Mouse (Mus musculus) intestine, postnatal 0 days (tissue): ENCODE results near the gene Cblc. TPM values are rescaled to one million over a fixed set of nuclear protein-coding genes. Genes with fewer than 3 reads are reported as not detected.
"Not testable (repeated sequence)": the region's sequence is repeated elsewhere in the genome, so short reads cannot be mapped to it uniquely, and the experiment has no call there.

Source experiments
- ATAC-seq: fragments of 200-750 bp; cut with Nextera tagmentation; 2 replicates; pipeline ENCODE4 v1.8.0; 2017; ENCODE audit warnings: mild to moderate bottlenecking, moderate TSS enrichment, moderate library complexity
- H3K27ac ChIP-seq: fragments of 300-500 bp; sonication (generic); 2 replicates; pipeline ENCODE4 v1.5.1; 2014; ENCODE audit warnings: mild to moderate bottlenecking, low read depth, low read length, moderate library complexity
- H3K27me3 ChIP-seq: fragments of 300-500 bp; sonication (generic); replicated peaks from 2 replicates; pipeline ENCODE4 v1.6.1; 2014; ENCODE audit warnings: low read length, mixed read lengths; ENCODE audit not compliant: control insufficient read depth, insufficient read depth
- H3K36me3 ChIP-seq: fragments of 300-500 bp; sonication (generic); 2 replicates; pipeline ENCODE4 v1.6.1; 2014; ENCODE audit warnings: mild to moderate bottlenecking, moderate library complexity; ENCODE audit not compliant: control insufficient read depth, insufficient read depth
- H3K4me1 ChIP-seq: fragments of 300-500 bp; sonication (generic); replicated peaks from 2 replicates; pipeline ENCODE4 v1.6.1; 2014; ENCODE audit warnings: antibody characterized with exemption, low read length, mixed read lengths; ENCODE audit not compliant: control insufficient read depth, insufficient read depth
- H3K4me2 ChIP-seq: fragments of 300-500 bp; sonication (generic); replicated peaks from 2 replicates; pipeline ENCODE4 v1.6.1; 2014; ENCODE audit warnings: low read depth, mild to moderate bottlenecking, moderate library complexity
- H3K4me3 ChIP-seq: fragments of 300-500 bp; sonication (generic); 2 replicates; pipeline ENCODE4 v1.5.1; 2014; ENCODE audit warnings: low read depth, low read length
- H3K9ac ChIP-seq: fragments of 300-500 bp; sonication (generic); 2 replicates; pipeline ENCODE4 v1.6.1; 2014; ENCODE audit warnings: mild to moderate bottlenecking, low read depth, low read length
- H3K9me3 ChIP-seq: fragments of 300-500 bp; sonication (generic); 2 replicates; pipeline ENCODE4 v1.6.1; 2016; ENCODE audit warnings: mixed run types; ENCODE audit not compliant: control insufficient read depth
- CTCF ChIP-seq: sonication (generic); IDR thresholded peaks from 2 replicates; pipeline ENCODE4 v1.5.1; 2016; ENCODE audit warnings: low read depth, mild to moderate bottlenecking, control low read depth, antibody characterized with exemption, moderate library complexity
- WGBS: fragments of 180-500 bp; shearing (Covaris S2); extraction: QIAGEN DNeasy Blood & Tissue Kit; methylation state at CpG from one replicate; pipeline ENCODE4 v1.1.7; 2014; 5-methylcytosine and 5-hydroxymethylcytosine counted together
- polyA plus RNA-seq: library from polyadenylated mRNA; unstranded; fragments of >200 nt; fragmentation: Nextera tagmentation; extraction: Ambion mirVana; gene quantifications from 2 replicates; pipeline ENCODE4 v1.2.1, GENCODE M21; 2015

The Cblc gene
- polyA plus RNA-seq, 1 experiment from 2014 or later, result 54.8 TPM

GRCm38 (mm10) chr7:19806356-19806969 lies 9.9 kb upstream of the Cblc start:
- H3K36me3 ChIP-seq, result peaks cover 25% of the 10 kb centered on the region
- no peaks in the 10 kb centered on the region for H3K4me1 ChIP-seq
- no peak overlapping the region for H3K4me3 ChIP-seq
- 0 out of 2 replicates have a peak, but pooled peaks cover 3% of the 10 kb centered on the region for H3K9me3 ChIP-seq
- no peak overlapping the region for H3K9ac ChIP-seq
- no peak overlapping the region for H3K27ac ChIP-seq
- no peak for ATAC-seq
- no peaks in the 10 kb centered on the region for H3K27me3 ChIP-seq
- TF ChIP-seq CTCF, result no peak
- WGBS, result 89% methylated on average over 8 of the region's 8 CpGs
- H3K4me2 ChIP-seq, result no peak overlapping the region

GRCm38 (mm10) chr7:19802995-19803394 lies 6.4 kb upstream of the Cblc start:
- H3K4me2 ChIP-seq, result no peak overlapping the region
- no peak overlapping the region for H3K27ac ChIP-seq
- no peaks in the 10 kb centered on the region for H3K27me3 ChIP-seq
- ATAC-seq, result no peak
- H3K4me3 ChIP-seq, result no peak overlapping the region
- peak; percentile 93 for TF ChIP-seq CTCF
- H3K36me3 ChIP-seq, result no peaks in the 10 kb centered on the region
- WGBS, result 21% methylated on average over 7 of the region's 7 CpGs
- no peaks in the 10 kb centered on the region for H3K4me1 ChIP-seq
- 0 out of 2 replicates have a peak, but pooled peaks cover 3% of the 10 kb centered on the region for H3K9me3 ChIP-seq
- H3K9ac ChIP-seq, result no peak overlapping the region

GRCm38 (mm10) chr7:19800764-19801163 lies 4.2 kb upstream of the Cblc start:
- no peak overlapping the region for H3K27ac ChIP-seq
- no peak overlapping the region for H3K4me2 ChIP-seq
- H3K36me3 ChIP-seq, result no peaks in the 10 kb centered on the region
- no peak for ATAC-seq
- H3K4me1 ChIP-seq, result no peaks in the 10 kb centered on the region
- no peak overlapping the region for H3K9ac ChIP-seq
- H3K9me3 ChIP-seq, result 0 out of 2 replicates have a peak, but pooled peaks cover 3% of the 10 kb centered on the region
- H3K27me3 ChIP-seq, result peaks cover 5% of the 10 kb centered on the region; the same call in 1 of the 2 replicates
- 21% methylated on average over 2 of the region's 2 CpGs for WGBS
- no peak overlapping the region for H3K4me3 ChIP-seq
- peak; percentile 93 for TF ChIP-seq CTCF

DNA sequence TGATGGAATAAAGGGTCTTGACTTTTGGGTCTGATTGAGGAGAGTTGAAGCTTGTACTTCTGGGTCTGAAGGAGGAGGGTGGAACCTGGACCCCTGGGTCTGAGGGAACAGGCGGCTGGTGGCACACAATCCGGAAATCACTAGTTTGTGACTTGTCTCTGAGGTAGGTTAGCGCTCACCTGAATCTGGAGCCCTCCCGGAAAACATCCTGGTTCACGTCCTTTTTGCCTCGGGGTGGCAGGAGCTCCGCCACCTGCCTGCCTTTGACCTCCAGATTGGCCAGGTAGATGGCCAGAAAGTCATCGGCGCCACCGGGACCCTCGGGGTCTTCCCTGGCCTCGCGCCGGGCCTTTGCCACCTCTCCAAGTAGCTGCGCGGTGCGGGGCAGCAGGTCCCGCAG lies 355 bp downstream of the Cblc start:
- Histone ChIP-seq H3K27ac (peak overlapping the region; percentile 90), H3K36me3 (no peaks in the 10 kb centered on the region), H3K27me3 (peaks cover 5% of the 10 kb centered on the region; the same call in 1 of the 2 replicates), H3K4me2 (peak overlapping the region; percentile 78), H3K4me1 (0 out of 2 replicates have a peak, but pooled peaks cover 3% of the 10 kb centered on the region), H3K4me3 (peak overlapping the region; percentile 53), H3K9me3 (no peaks in the 10 kb centered on the region), H3K9ac (peak overlapping the region; percentile 87)
- ATAC-seq, result peak; percentile 5; the same call in 1 of the 2 replicates
- 10% methylated on average over 18 of the region's 18 CpGs for WGBS
- no peak for TF ChIP-seq CTCF

DNA sequence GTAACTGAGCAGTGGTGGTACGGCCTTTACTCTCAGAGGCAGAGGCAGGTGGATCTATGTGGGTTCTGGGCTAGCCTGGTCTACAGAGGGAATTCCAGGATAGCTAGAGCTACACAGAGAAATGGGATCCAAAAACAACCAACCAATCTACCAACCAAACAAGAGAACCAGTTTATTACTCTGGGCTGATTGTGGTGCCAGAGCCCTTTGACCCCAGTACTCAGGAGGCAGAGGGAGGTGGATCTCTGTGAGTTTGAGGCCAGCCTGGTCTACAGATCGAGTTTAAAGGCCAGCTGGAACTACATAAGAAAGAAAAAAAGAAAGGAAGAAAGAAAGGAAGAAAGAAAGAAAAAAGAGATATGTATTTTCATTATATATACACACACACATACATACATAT lies 1.4 kb downstream of the Cblc start:
- Histone ChIP-seq H3K4me3 (no peak overlapping the region), H3K27ac (peak overlapping the region; percentile 17; the same call in 1 of the 2 replicates), H3K4me1 (0 out of 2 replicates have a peak, but pooled peaks cover 3% of the 10 kb centered on the region), H3K9me3 (no peaks in the 10 kb centered on the region), H3K36me3 (no peaks in the 10 kb centered on the region), H3K27me3 (peaks cover 5% of the 10 kb centered on the region; the same call in 1 of the 2 replicates), H3K9ac (no peak overlapping the region), H3K4me2 (peak overlapping the region; percentile 6; the same call in 1 of the 2 replicates)
- ATAC-seq, result no peak
- TF ChIP-seq CTCF, result no peak
- WGBS, result 51% methylated on average over 2 of the region's 2 CpGs

DNA sequence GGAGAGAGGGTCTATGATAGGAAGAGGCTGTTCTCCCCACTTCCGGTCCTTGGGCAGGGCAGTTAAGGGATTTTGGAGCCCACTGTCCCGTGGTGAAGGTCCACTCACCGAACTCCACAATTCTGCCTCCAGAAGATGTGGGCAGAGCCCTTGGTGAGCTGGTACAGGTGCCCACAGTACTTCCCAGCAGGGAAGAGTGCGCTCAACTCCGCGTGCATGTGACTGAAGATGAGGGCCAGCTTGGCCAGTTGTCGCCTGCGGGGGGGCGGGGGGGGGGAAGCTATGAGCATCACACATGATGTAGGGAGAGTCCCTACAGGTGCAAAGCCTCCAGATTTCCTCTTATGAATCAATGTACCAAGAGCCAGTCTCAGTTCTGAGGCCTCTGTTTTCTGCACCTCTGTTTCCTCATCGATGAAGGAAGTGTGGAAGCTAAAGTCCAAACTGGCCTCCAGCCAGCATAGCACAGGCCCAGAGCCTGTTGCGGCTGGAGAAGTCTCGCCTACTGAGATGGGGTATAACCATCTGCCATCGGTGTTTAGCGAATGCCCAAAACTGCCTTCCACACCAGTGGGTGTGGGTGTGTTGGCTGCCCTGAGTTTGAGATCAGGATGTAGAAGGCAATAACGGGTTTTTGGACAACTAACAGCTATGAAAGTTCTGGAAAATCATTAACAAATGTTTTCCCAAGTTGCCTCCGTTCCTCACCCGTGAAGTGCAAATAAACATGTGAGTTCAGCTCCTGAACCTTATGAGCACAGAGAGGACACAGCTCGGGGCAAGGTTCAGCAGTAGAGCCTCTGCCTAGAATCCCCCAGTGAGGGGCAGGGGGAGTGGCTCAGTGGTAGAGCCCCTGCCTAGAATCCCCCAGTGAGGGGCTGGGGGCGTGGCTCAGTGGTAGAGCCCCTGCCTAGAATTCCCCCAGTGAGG lies 3.6 kb downstream of the Cblc start:
- Histone ChIP-seq H3K9me3 (no peaks in the 10 kb centered on the region), H3K4me2 (0 out of 2 replicates have a peak overlapping the region, but pooled peaks have one; percentile 4), H3K9ac (no peak overlapping the region), H3K27me3 (peaks cover 5% of the 10 kb centered on the region; the same call in 1 of the 2 replicates), H3K27ac (peak overlapping the region; percentile 73), H3K4me1 (0 out of 2 replicates have a peak, but pooled peaks cover 3% of the 10 kb centered on the region), H3K4me3 (no peak overlapping the region), H3K36me3 (no peaks in the 10 kb centered on the region)
- TF ChIP-seq CTCF, result no peak
- peak; percentile 66 for ATAC-seq
- WGBS, result 56% methylated on average over 19 of the region's 19 CpGs

GRCm38 (mm10) chr7:19791504-19791903 lies 5.1 kb downstream of the Cblc start:
- WGBS, result 91% methylated on average over 2 of the region's 2 CpGs
- H3K27me3 ChIP-seq, result not testable (repeated sequence)

More at GRCm38 (mm10) chr7:19791504-19791903, 5.1 kb downstream of the Cblc start:
- not testable (repeated sequence) for H3K4me3 ChIP-seq, H3K4me2 ChIP-seq, H3K9ac ChIP-seq, ATAC-seq, H3K36me3 ChIP-seq, H3K27ac ChIP-seq, H3K4me1 ChIP-seq, H3K9me3 ChIP-seq
